Mouse (Mus musculus) CH12.LX (cell line): ENCODE data around the gene Bcl6b. TPM values are rescaled to one million over a fixed set of nuclear protein-coding genes. Genes with fewer than 3 reads are reported as not detected.

Source experiments
- DNase-seq: peaks from one replicate; pipeline ENCODE4 v3.0.0-alpha.2; 2013; ENCODE audit errors: extremely low read depth
- H3K27ac ChIP-seq: 2 replicates; pipeline ENCODE4 v1.5.1; 2012; ENCODE audit warnings: low read depth, mild to moderate bottlenecking, control low read depth, moderate library complexity; ENCODE audit not compliant: insufficient read depth
- H3K27me3 ChIP-seq: replicated peaks from 2 replicates; pipeline ENCODE3; 2012; ENCODE audit warnings: inconsistent platforms
- H3K36me3 ChIP-seq, 2 experiments: replicated peaks in 1 of 2; 2 replicates each; pipeline versions ENCODE3 to v1.6.1; 2012; ENCODE audit warnings: inconsistent platforms in 1 of 2, low read length in 1 of 2, mild to moderate bottlenecking in 1 of 2, mixed read lengths in 1 of 2, moderate library complexity in 1 of 2; ENCODE audit not compliant: control insufficient read depth in 1 of 2, insufficient read depth in 1 of 2
- H3K4me1 ChIP-seq, 2 experiments: 2 replicates each; pipeline ENCODE4 v1.6.1; 2012; ENCODE audit warnings: inconsistent platforms in 1 of 2, moderate library complexity in 1 of 2; ENCODE audit not compliant: insufficient read depth in 2 of 2, control insufficient read depth in 1 of 2
- H3K4me2 ChIP-seq: 2 replicates; pipeline ENCODE4 v1.6.1; 2012; ENCODE audit warnings: low read depth, mild to moderate bottlenecking, control low read depth; ENCODE audit not compliant: poor library complexity, insufficient read depth, severe bottlenecking
- H3K4me3 ChIP-seq, 3 experiments: fragments of 150-350 bp in 1 of 3; sonication (generic) in 1 of 3; replicated peaks in 1 of 3; 2 replicates each; pipeline versions ENCODE3 to v1.5.1; 2011 to 2012; ENCODE audit warnings: low read depth in 2 of 3, low read length in 2 of 3, mild to moderate bottlenecking in 2 of 3, moderate library complexity in 2 of 3, control low read depth in 1 of 3, improper control_type of control experiment in 1 of 3, inconsistent platforms in 1 of 3, mixed read lengths in 1 of 3; ENCODE audit not compliant: poor library complexity in 1 of 3
- H3K79me2 ChIP-seq: replicated peaks from 2 replicates; pipeline ENCODE4 v1.6.1; 2012; ENCODE audit warnings: mild to moderate bottlenecking, moderate library complexity; ENCODE audit not compliant: control insufficient read depth, poor library complexity, insufficient read depth, severe bottlenecking; ENCODE audit errors: extremely low read depth
- H3K9ac ChIP-seq: 2 replicates; pipeline ENCODE4 v1.6.1; 2012; ENCODE audit warnings: low read depth, mild to moderate bottlenecking, control low read depth, moderate library complexity; ENCODE audit not compliant: insufficient read depth
- H3K9me3 ChIP-seq: replicated peaks from 2 replicates; pipeline ENCODE3; 2012; ENCODE audit warnings: low read length, inconsistent platforms, mixed read lengths
- CHD1 ChIP-seq: IDR thresholded peaks from 2 replicates; pipeline ENCODE4 v1.6.1; 2012; ENCODE audit warnings: low read depth, low read length, improper control_type of control experiment, inconsistent platforms
- CTCF ChIP-seq, 2 experiments: IDR thresholded peaks in 1 of 2; conservative IDR thresholded peaks in 1 of 2; 2 replicates each; pipeline ENCODE4 v1.5.1; 2011 to 2012; ENCODE audit warnings: low read depth in 2 of 2, low read length in 2 of 2, improper control_type of control experiment in 1 of 2, inconsistent platforms in 1 of 2, mild to moderate bottlenecking in 1 of 2, moderate library complexity in 1 of 2
- E2F4 ChIP-seq: IDR thresholded peaks from 2 replicates; pipeline ENCODE4 v1.6.1; 2011; ENCODE audit warnings: low read depth, low read length, improper control_type of control experiment; ENCODE audit not compliant: insufficient replicate concordance
- ELF1 ChIP-seq: IDR thresholded peaks from 2 replicates; pipeline ENCODE4 v1.6.1; 2014; ENCODE audit warnings: low read depth, mild to moderate bottlenecking, inconsistent platforms, low read length, improper control_type of control experiment
- ETS1 ChIP-seq: conservative IDR thresholded peaks from 2 replicates; pipeline ENCODE4 v1.6.1; 2012; ENCODE audit warnings: low read depth, mild to moderate bottlenecking, inconsistent platforms, low read length, improper control_type of control experiment, moderate library complexity
- GABPA ChIP-seq: IDR thresholded peaks from 2 replicates; pipeline ENCODE4 v1.6.1; 2012; ENCODE audit warnings: low read depth, low read length, improper control_type of control experiment, inconsistent platforms; ENCODE audit not compliant: insufficient replicate concordance
- HCFC1 ChIP-seq: IDR thresholded peaks from 2 replicates; pipeline ENCODE4 v1.6.1; 2012; ENCODE audit warnings: low read depth, mild to moderate bottlenecking, inconsistent platforms, low read length, improper control_type of control experiment
- IRF4 ChIP-seq: IDR thresholded peaks from 2 replicates; pipeline ENCODE4 v1.6.1; 2014; ENCODE audit warnings: low read depth, mild to moderate bottlenecking, inconsistent platforms, low read length, improper control_type of control experiment
- JUND ChIP-seq: conservative IDR thresholded peaks from 2 replicates; pipeline ENCODE4 v1.6.1; 2011; ENCODE audit warnings: low read depth, low read length, improper control_type of control experiment
- MAFK ChIP-seq: IDR thresholded peaks from 2 replicates; pipeline ENCODE4 v1.6.1; 2011; ENCODE audit warnings: low read length, improper control_type of control experiment; ENCODE audit not compliant: insufficient replicate concordance
- MAZ ChIP-seq: IDR thresholded peaks from 2 replicates; pipeline ENCODE4 v1.6.1; 2012; ENCODE audit warnings: low read depth, mild to moderate bottlenecking, inconsistent platforms, low read length, improper control_type of control experiment, moderate library complexity
- MXI1 ChIP-seq: IDR thresholded peaks from 2 replicates; pipeline ENCODE4 v1.6.1; 2011; ENCODE audit warnings: mild to moderate bottlenecking, low read depth, low read length, improper control_type of control experiment
- NELFE ChIP-seq: IDR thresholded peaks from 2 replicates; pipeline ENCODE4 v1.6.1; 2011; ENCODE audit warnings: low read depth, low read length, improper control_type of control experiment
- PAX5 ChIP-seq: IDR thresholded peaks from 2 replicates; pipeline ENCODE4 v1.6.1; 2012; ENCODE audit warnings: low read length, inconsistent platforms, mixed read lengths
- POLR2AphosphoS2 ChIP-seq: IDR thresholded peaks from 2 replicates; pipeline ENCODE4 v1.6.1; 2011; ENCODE audit warnings: low read depth, low read length, improper control_type of control experiment
- RCOR1 ChIP-seq: conservative IDR thresholded peaks from 2 replicates; pipeline ENCODE4 v1.6.1; 2012; ENCODE audit warnings: low read depth, mild to moderate bottlenecking, inconsistent platforms, low read length, improper control_type of control experiment
- SIN3A ChIP-seq: IDR thresholded peaks from 2 replicates; pipeline ENCODE4 v1.6.1; 2012; ENCODE audit warnings: low read length, improper control_type of control experiment, inconsistent platforms
- SMC3 ChIP-seq: IDR thresholded peaks from 2 replicates; pipeline ENCODE4 v1.6.1; 2011; ENCODE audit warnings: low read depth, low read length, improper control_type of control experiment
- TBP ChIP-seq: conservative IDR thresholded peaks from 2 replicates; pipeline ENCODE4 v1.6.1; 2011; ENCODE audit warnings: low read depth, low read length, improper control_type of control experiment
- TCF12 ChIP-seq: IDR thresholded peaks from 2 replicates; pipeline ENCODE4 v1.6.1; 2014; ENCODE audit warnings: low read depth, mild to moderate bottlenecking, inconsistent platforms, low read length, improper control_type of control experiment
- UBTF ChIP-seq: IDR thresholded peaks from 2 replicates; pipeline ENCODE4 v1.6.1; 2012; ENCODE audit warnings: low read depth, mild to moderate bottlenecking, inconsistent platforms, low read length, improper control_type of control experiment, moderate library complexity
- USF1 ChIP-seq: IDR thresholded peaks from 2 replicates; pipeline ENCODE4 v1.6.1; 2014; ENCODE audit warnings: low read depth, mild to moderate bottlenecking, inconsistent platforms, low read length, improper control_type of control experiment
- USF2 ChIP-seq: conservative IDR thresholded peaks from 2 replicates; pipeline ENCODE4 v1.6.1; 2011; ENCODE audit warnings: low read depth, low read length, improper control_type of control experiment
- ZC3H11A ChIP-seq: IDR thresholded peaks from 2 replicates; pipeline ENCODE4 v1.6.1; 2012; ENCODE audit warnings: low read depth, mild to moderate bottlenecking, inconsistent platforms, low read length, improper control_type of control experiment
- ZKSCAN1 ChIP-seq: IDR thresholded peaks from 2 replicates; pipeline ENCODE4 v1.6.1; 2012; ENCODE audit warnings: low read depth, inconsistent platforms, low read length, improper control_type of control experiment, borderline replicate concordance
- ZMIZ1 ChIP-seq: IDR thresholded peaks from 2 replicates; pipeline ENCODE4 v1.6.1; 2012; ENCODE audit warnings: low read depth, mild to moderate bottlenecking, inconsistent platforms, low read length, improper control_type of control experiment
- dilution Hi-C: fragments of 300-500 bp; cut with MboI; formaldehyde crosslinking; loops from 2 replicates; pipeline ENCODE4 v1.14.3; 2020; ENCODE audit warnings: low sequenced_read_pairs; ENCODE audit not compliant: extremely low pct_unique_long_range_greater_than_20kb, extremely low pct_ligation_motif_present
- in situ Hi-C: fragments of 300-500 bp; cut with MboI; formaldehyde crosslinking; loops from 3 replicates; pipeline ENCODE4 v1.14.3; 2019; ENCODE audit warnings: low sequenced_read_pairs, low pct_ligation_motif_present, low pct_unique_long_range_greater_than_20kb, mixed read lengths
- polyA plus RNA-seq: library from polyadenylated mRNA; unstranded; fragments of >175 nt; gene quantifications from 2 replicates; pipeline ENCODE4 v1.2.1, GENCODE M21; 2012; ENCODE audit warnings: low read depth; ENCODE audit not compliant: insufficient read length
- total RNA-seq, 2 experiments: library from RNA; depleted of rRNA; stranded (reverse); fragments of 300-350 nt in 1 of 2; fragments of >200 nt in 1 of 2; gene quantifications; 2 replicates each; pipeline ENCODE4 v1.2.3; 2012 to 2014

Gene Bcl6b
- total and polyA plus RNA-seq, 3 experiments: 0.54 to 1.7 (median 0.71) TPM

- no peak overlapping the region for H3K4me3 ChIP-seq
- H3K4me2 ChIP-seq: no peak overlapping the region
- H3K4me1 ChIP-seq: peaks cover 3 to 5% of the 10 kb centered on the region in 2 experiments; a peak in 2 of 4 replicates
- H3K36me3 ChIP-seq: no peaks in the 10 kb centered on the region
- in situ Hi-C loops: no loop called here
- peaks cover 55% of the 10 kb centered on the region for H3K27me3 ChIP-seq
- no peak for DNase-seq
- dilution Hi-C loops: no loop called here
- no peak overlapping the region for H3K27ac ChIP-seq
- no peak overlapping the region for H3K9ac ChIP-seq
- TF ChIP-seq ZC3H11A: no peak
- no peaks in the 10 kb centered on the region for H3K79me2 ChIP-seq
- H3K9me3 ChIP-seq: peaks cover 4% of the 10 kb centered on the region
These were observed 36.2 kb upstream of the Bcl6b start for GRCm38 (mm10) chr11:70265819-70266218.

GRCm38 (mm10) chr11:70265252-70265651 is 35.7 kb upstream of the Bcl6b start:
- Histone ChIP-seq H3K79me2 (no peaks in the 10 kb centered on the region), H3K4me3 (no peak overlapping the region), H3K9me3 (peaks cover 4% of the 10 kb centered on the region), H3K36me3 (no peaks in the 10 kb centered on the region), H3K4me2 (no peak overlapping the region), H3K9ac (no peak overlapping the region), H3K4me1 (peaks cover 3 to 5% of the 10 kb centered on the region in 2 experiments; a peak in 2 of 4 replicates), H3K27ac (no peak overlapping the region), H3K27me3 (peaks cover 61% of the 10 kb centered on the region)
- no peak for DNase-seq
- dilution Hi-C loops (no loop called here), in situ Hi-C loops (no loop called here)
- TF ChIP-seq IRF4 (no peak), ZKSCAN1 (no peak), ELF1 (no peak), POLR2AphosphoS2 (no peak), SIN3A (no peak), UBTF (no peak), TCF12 (no peak), CTCF (conservative IDR thresholded peaks at IDR 0.05 in 1 of 2, IDR thresholded peaks at IDR 0.05 in 1 of 2; ENCODE audit: low read depth in 2 of 2, low read length in 2 of 2) (no peak), MXI1 (no peak), CHD1 (no peak), JUND (no peak), SMC3 (no peak), PAX5 (no peak), TBP (no peak)

GRCm38 (mm10) chr11:70259035-70259434 is 29.4 kb upstream of the Bcl6b start:
- no peak for DNase-seq
- Histone ChIP-seq H3K36me3 (no peaks in the 10 kb centered on the region), H3K27me3 (peaks cover 66% of the 10 kb centered on the region), H3K27ac (no peak overlapping the region), H3K4me1 (no peaks in the 10 kb centered on the region), H3K9me3 (peaks cover 7% of the 10 kb centered on the region), H3K79me2 (no peaks in the 10 kb centered on the region), H3K4me2 (no peak overlapping the region), H3K4me3 (no peak overlapping the region), H3K9ac (no peak overlapping the region)
- TF ChIP-seq E2F4 (no peak), UBTF (no peak), GABPA (no peak), PAX5 (no peak), MAZ (no peak), CTCF (conservative IDR thresholded peaks at IDR 0.05 in 1 of 2, IDR thresholded peaks at IDR 0.05 in 1 of 2; ENCODE audit: low read depth in 2 of 2, low read length in 2 of 2) (no peak), ETS1 (no peak), HCFC1 (no peak), USF2 (no peak), RCOR1 (no peak), MAFK (no peak), IRF4 (no peak), ZMIZ1 (no peak), SMC3 (no peak), NELFE (no peak), USF1 (no peak)
- in situ Hi-C loops: no loop called here
- dilution Hi-C loops: no loop called here
